8 mouse cellular contexts compared by ENCODE assay signal in the genomic region with DNA sequence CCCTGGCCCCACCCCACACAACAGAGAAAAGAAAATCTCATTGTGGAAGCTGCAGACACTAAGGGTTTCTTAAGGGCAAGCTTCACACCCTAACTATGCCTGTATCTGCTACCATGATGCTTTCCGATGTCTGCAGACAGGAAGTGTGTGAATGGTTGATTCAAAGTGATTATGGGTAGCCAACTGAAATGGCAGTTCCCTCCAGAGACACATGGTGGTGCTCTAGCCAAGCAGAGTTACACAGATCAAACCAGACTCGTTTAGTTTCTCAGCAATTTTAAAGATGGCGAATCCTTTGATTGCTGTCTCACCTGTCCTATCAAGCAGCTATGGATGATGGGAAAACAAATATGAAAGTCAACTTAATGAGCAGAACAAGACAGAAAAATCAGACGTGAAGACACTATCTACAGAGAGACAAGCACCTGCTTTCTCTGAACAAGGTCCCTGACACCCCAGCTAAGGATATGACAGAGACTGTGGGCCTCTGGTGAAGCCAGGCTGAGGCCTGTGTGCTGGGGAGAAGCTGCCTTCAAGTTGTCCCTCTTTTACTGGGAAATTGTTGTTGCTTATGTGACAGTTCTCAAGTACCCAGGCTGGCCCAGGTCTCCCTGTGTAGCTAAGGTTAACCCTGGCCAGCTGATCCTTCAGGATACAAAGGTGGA. TPM values are rescaled to one million over a fixed set of nuclear protein-coding genes. Genes with fewer than 3 reads are reported as not detected.
DNase-seq lines count a peak whose midpoint lies in the region; ATAC-seq and TF ChIP-seq lines count a peak whose summit lies in the region.

No protein-coding gene starts in this region.

- no peaks in the 10 kb centered on the region; the same call in 1 of the 2 replicates for H3K4me1 ChIP-seq in cerebellum, adult 2 months (ENCODE audit: control insufficient read depth, insufficient read depth, low read length)

- peak; percentile 86 for TF ChIP-seq CTCF in cerebellum, adult 2 months (IDR thresholded peaks at IDR 0.05; ENCODE audit: borderline replicate concordance, insufficient read depth, low read depth, low read length)

- DNase-seq in Muller cell, postnatal 12 days (ENCODE audit: inconsistent ontology term), result peak; percentile 51
- peak; percentile 75 to 82 for DNase-seq in cerebellum, adult 2 months
- peak; percentile 60 for DNase-seq in hindlimb bud, embryonic 11.5 days (ENCODE audit: extremely low spot score, low read depth, low spot score)
- DNase-seq in left cerebral cortex, adult 18-20 months (ENCODE audit: low spot score in 2 of 2), result peak; percentile 76 to 83
- peak; percentile 82 for DNase-seq in right cerebral cortex, postnatal 14 days
- peak; percentile 74 for DNase-seq in urinary bladder, postnatal 25 days (ENCODE audit: low spot score)

- H3K4me3 ChIP-seq in cerebellum, adult 2 months (replicated peaks; ENCODE audit: insufficient read depth, low read depth, low read length), result no peak overlapping the region

- TF ChIP-seq POLR2A in cerebellum, adult 2 months (IDR thresholded peaks at IDR 0.05; ENCODE audit: borderline replicate concordance, insufficient read depth, low read length), result no peak

- no peak overlapping the region for H3K27ac ChIP-seq in cerebellum, adult 2 months (ENCODE audit: insufficient read depth, low read length)

- 14% methylated on average over 4 of the region's 4 CpGs for WGBS in cerebellum, adult 2 months

- ATAC-seq in frontal cortex, adult (ENCODE audit: low TSS enrichment), result peak; percentile 87
- peak; percentile 94 for ATAC-seq in megakaryocyte, adult 5-6 weeks (ENCODE audit: poor library complexity, severe bottlenecking)

- no peaks in the 10 kb centered on the region for H3K27me3 ChIP-seq in cerebellum, adult 2 months (ENCODE audit: control insufficient read depth, insufficient read depth, low read length)

RNA-seq across cellular contexts. Expression of a gene that starts 7.4 kb away (rescaled TPM):
- 3.1 and 3.3 TPM in 2 replicates for polyA plus RNA-seq in cerebellum, adult 2 months (2012; rRNA removed)
- total RNA-seq in left cerebral cortex, adult 18-20 months (2021), result 1 to 10 TPM in 1 of 2 experiments, under 1 TPM in 1; 0.77 to 1.1 TPM
- total RNA-seq in megakaryocyte, adult 5-6 weeks (2015), result 0.18 and 1.2 TPM in 2 replicates
- total RNA-seq in megakaryocyte, adult 5-6 weeks (2017), result not detected in 2 replicates
